Mouse (Mus musculus): ENCODE measurements around the gene Adprh. TPM values are rescaled to one million over a fixed set of nuclear protein-coding genes. Genes with fewer than 3 reads are reported as not detected.

The Adprh gene
- total and polyA plus RNA-seq, 2 experiments from 2014 or later: 47.0 to 131 TPM

GRCm38 (mm10) chr16:38467091-38467916, 14.8 kb upstream of the Adprh start:
- H3K36me3 ChIP-seq (ENCODE audit: insufficient read depth, low read length): no peaks in the 10 kb centered on the region
- no peak overlapping the region for H3K9ac ChIP-seq (replicated peaks; ENCODE audit: low read length)
- WGBS: 90% methylated on average over 13 of the region's 13 CpGs
- no peak for TF ChIP-seq CTCF (IDR thresholded peaks at IDR 0.05; ENCODE audit: low read depth)
- no peak overlapping the region for H3K27ac ChIP-seq
- no peak overlapping the region for H3K4me2 ChIP-seq (ENCODE audit: low read depth, low read length)
- H3K9me3 ChIP-seq (ENCODE audit: low read length): no peaks in the 10 kb centered on the region
- no peaks in the 10 kb centered on the region for H3K4me1 ChIP-seq (ENCODE audit: insufficient read depth, low read length)
- no peak overlapping the region for H3K4me3 ChIP-seq (ENCODE audit: low read length)
- no peak for ATAC-seq
- H3K27me3 ChIP-seq (ENCODE audit: insufficient read depth, low read length): no peaks in the 10 kb centered on the region
- DNase-seq (ENCODE audit: low spot score): no peak

DNA sequence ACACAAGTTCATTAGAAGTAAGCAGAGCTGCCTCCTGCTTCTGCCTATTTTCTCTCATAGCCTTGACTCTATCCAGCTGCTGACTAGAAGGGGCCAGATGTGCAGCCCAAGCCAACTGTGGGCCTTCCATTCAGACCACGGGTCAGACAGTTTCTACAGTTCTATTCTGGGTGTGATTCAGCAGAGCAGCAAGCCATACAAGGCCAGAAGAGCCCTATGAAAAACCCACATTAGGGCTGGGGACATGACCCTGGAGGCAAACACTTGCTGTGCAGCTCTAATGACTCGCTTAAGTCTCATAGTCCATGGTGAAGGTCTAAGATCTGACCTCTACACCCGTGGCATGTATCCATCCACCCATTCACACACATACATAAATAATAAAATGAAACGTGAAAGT, 13.6 kb upstream of the Adprh start:
- H3K27ac ChIP-seq: no peak overlapping the region
- no peaks in the 10 kb centered on the region for H3K27me3 ChIP-seq (ENCODE audit: insufficient read depth, low read length)
- no peak for TF ChIP-seq CTCF (IDR thresholded peaks at IDR 0.05; ENCODE audit: low read depth)
- no peaks in the 10 kb centered on the region for H3K9me3 ChIP-seq (ENCODE audit: low read length)
- H3K36me3 ChIP-seq (ENCODE audit: insufficient read depth, low read length): no peaks in the 10 kb centered on the region
- H3K4me3 ChIP-seq (ENCODE audit: low read length): no peak overlapping the region
- WGBS: 80% methylated on average over 4 of the region's 4 CpGs
- H3K4me2 ChIP-seq (ENCODE audit: low read depth, low read length): no peak overlapping the region
- no peak for DNase-seq (ENCODE audit: low spot score)
- ATAC-seq: no peak
- H3K9ac ChIP-seq (replicated peaks; ENCODE audit: low read length): no peak overlapping the region
- no peaks in the 10 kb centered on the region for H3K4me1 ChIP-seq (ENCODE audit: insufficient read depth, low read length)

DNA sequence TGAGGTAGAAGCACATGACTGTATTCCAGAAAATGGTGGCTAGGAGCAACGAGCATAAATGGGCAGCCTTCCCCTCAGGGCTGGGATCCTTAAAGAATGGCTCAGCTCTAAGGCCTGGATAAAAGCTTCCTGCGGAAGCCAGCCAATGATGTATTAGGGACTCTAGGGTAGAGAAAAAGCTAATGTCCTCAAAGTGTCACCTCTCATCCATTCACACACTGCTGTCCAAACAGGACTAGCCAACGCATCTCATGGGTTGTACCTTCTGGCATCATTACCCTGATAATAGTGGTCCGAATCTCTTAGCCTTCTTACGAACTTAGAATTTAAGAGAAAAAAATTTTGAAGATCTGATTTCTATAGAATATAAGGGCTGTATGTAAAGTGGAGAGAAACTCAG, 10.8 kb upstream of the Adprh start:
- no peak overlapping the region for H3K27ac ChIP-seq
- no peaks in the 10 kb centered on the region for H3K27me3 ChIP-seq (ENCODE audit: insufficient read depth, low read length)
- ATAC-seq (no peak), DNase-seq (ENCODE audit: low spot score) (no peak)
- H3K4me1 ChIP-seq (ENCODE audit: insufficient read depth, low read length): no peaks in the 10 kb centered on the region
- H3K4me2 ChIP-seq (ENCODE audit: low read depth, low read length): no peak overlapping the region
- H3K36me3 ChIP-seq (ENCODE audit: insufficient read depth, low read length): no peaks in the 10 kb centered on the region
- no peak overlapping the region for H3K9ac ChIP-seq (replicated peaks; ENCODE audit: low read length)
- no peak for TF ChIP-seq CTCF (IDR thresholded peaks at IDR 0.05; ENCODE audit: low read depth)
- WGBS: 90% methylated on average over 5 of the region's 5 CpGs
- no peaks in the 10 kb centered on the region for H3K9me3 ChIP-seq (ENCODE audit: low read length)
- no peak overlapping the region for H3K4me3 ChIP-seq (ENCODE audit: low read length)

DNA sequence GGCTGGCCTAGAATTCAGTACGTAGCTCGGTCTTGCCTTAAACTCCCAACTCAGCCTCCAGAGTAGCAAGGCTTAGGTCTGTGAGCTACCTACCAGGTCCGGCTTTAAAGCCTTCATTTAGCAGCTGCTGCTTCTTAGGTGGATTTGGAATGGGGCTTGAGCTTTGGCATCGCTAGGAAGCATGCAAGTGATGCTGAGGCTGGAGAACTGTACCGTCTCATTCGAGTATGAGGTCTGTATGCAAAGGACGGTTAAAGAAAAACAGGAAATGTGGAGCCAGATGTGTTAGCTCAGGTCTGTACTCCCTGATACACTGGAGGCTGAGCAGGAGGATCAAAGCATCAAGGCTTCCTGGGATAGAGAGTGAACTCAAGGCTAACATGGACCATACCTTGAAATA, 9.7 kb upstream of the Adprh start:
- Histone ChIP-seq H3K27ac (no peak overlapping the region), H3K4me3 (ENCODE audit: low read length) (no peak overlapping the region), H3K36me3 (ENCODE audit: insufficient read depth, low read length) (no peaks in the 10 kb centered on the region), H3K27me3 (ENCODE audit: insufficient read depth, low read length) (no peaks in the 10 kb centered on the region), H3K9me3 (ENCODE audit: low read length) (no peaks in the 10 kb centered on the region), H3K4me2 (ENCODE audit: low read depth, low read length) (no peak overlapping the region), H3K4me1 (ENCODE audit: insufficient read depth, low read length) (no peaks in the 10 kb centered on the region), H3K9ac (replicated peaks; ENCODE audit: low read length) (no peak overlapping the region)
- no peak for TF ChIP-seq CTCF (IDR thresholded peaks at IDR 0.05; ENCODE audit: low read depth)
- ATAC-seq: no peak
- DNase-seq (ENCODE audit: low spot score): no peak
- WGBS: 87% methylated on average over 7 of the region's 7 CpGs

DNA sequence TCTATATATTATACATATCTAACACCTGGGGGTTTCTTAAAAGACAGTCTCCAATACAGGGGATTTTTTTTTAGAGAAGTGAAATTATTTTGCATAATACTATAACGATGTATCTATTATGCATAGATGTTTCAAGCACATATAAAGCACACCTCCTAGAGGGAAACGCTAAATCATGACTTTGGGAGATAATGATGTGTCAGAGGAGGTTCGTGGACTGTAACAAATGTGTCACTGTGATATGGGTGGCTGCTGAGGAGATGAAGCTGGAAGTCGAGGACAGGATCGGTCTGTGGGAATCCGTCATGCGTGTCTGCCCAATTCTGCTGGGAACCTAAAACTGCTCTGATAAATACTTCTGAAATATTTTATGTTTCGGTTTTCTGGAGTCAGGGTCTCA, 9.2 kb upstream of the Adprh start:
- Histone ChIP-seq H3K9me3 (ENCODE audit: low read length) (no peaks in the 10 kb centered on the region), H3K4me2 (ENCODE audit: low read depth, low read length) (no peak overlapping the region), H3K9ac (replicated peaks; ENCODE audit: low read length) (no peak overlapping the region), H3K4me3 (ENCODE audit: low read length) (no peak overlapping the region), H3K27ac (no peak overlapping the region), H3K36me3 (ENCODE audit: insufficient read depth, low read length) (no peaks in the 10 kb centered on the region), H3K4me1 (ENCODE audit: insufficient read depth, low read length) (no peaks in the 10 kb centered on the region), H3K27me3 (ENCODE audit: insufficient read depth, low read length) (no peaks in the 10 kb centered on the region)
- TF ChIP-seq CTCF (IDR thresholded peaks at IDR 0.05; ENCODE audit: low read depth): no peak
- ATAC-seq (no peak), DNase-seq (ENCODE audit: low spot score) (no peak)
- WGBS: 77% methylated on average over 8 of the region's 8 CpGs

GRCm38 (mm10) chr16:38459990-38460389, 7.5 kb upstream of the Adprh start:
- DNase-seq (ENCODE audit: low spot score) (no peak), ATAC-seq (no peak)
- Histone ChIP-seq H3K9ac (replicated peaks; ENCODE audit: low read length) (no peak overlapping the region), H3K36me3 (ENCODE audit: insufficient read depth, low read length) (no peaks in the 10 kb centered on the region), H3K4me1 (ENCODE audit: insufficient read depth, low read length) (no peaks in the 10 kb centered on the region), H3K9me3 (ENCODE audit: low read length) (no peaks in the 10 kb centered on the region), H3K27me3 (ENCODE audit: insufficient read depth, low read length) (no peaks in the 10 kb centered on the region), H3K4me2 (ENCODE audit: low read depth, low read length) (no peak overlapping the region), H3K4me3 (ENCODE audit: low read length) (no peak overlapping the region), H3K27ac (no peak overlapping the region)
- TF ChIP-seq CTCF (IDR thresholded peaks at IDR 0.05; ENCODE audit: low read depth): no peak
- WGBS: 87% methylated on average over 4 of the region's 4 CpGs

DNA sequence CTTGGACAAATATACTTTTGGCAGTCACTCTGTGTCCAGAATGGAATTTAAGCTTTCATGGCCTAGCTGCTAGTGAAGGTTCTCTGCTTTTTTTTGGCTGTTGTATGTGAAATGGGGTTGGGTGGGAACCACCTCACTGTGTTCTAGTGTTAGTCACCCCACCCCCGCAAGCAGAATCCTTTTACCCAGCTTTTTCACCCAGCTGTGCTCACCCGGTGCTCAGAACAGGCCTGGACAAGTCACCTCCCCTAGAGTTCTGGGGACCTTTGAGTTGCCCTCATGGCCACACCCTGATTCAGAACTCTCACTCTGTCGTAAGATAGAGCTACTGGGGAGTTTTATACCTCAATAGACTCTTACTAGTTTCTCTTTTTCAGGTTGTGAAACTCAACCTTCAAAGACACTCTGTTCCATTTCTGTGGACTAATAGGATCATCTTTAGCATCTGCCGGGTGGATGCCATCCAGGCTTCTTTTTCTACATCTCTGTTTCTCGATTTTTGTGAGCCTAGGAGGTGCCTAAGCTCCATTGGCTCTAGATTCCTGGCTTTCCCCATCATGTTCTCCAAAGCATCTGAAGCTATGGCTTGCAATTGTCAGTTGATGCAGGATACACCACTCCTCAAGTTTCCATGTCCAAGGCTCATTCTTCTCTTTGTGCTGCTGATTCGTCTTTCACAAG, 6.2 kb upstream of the Adprh start:
- Histone ChIP-seq H3K36me3 (ENCODE audit: insufficient read depth, low read length) (no peaks in the 10 kb centered on the region), H3K9me3 (ENCODE audit: low read length) (no peaks in the 10 kb centered on the region), H3K27ac (no peak overlapping the region), H3K27me3 (ENCODE audit: insufficient read depth, low read length) (no peaks in the 10 kb centered on the region), H3K4me3 (ENCODE audit: low read length) (no peak overlapping the region), H3K4me1 (ENCODE audit: insufficient read depth, low read length) (no peaks in the 10 kb centered on the region), H3K4me2 (ENCODE audit: low read depth, low read length) (no peak overlapping the region), H3K9ac (replicated peaks; ENCODE audit: low read length) (no peak overlapping the region)
- ATAC-seq (no peak), DNase-seq (ENCODE audit: low spot score) (no peak)
- TF ChIP-seq CTCF (IDR thresholded peaks at IDR 0.05; ENCODE audit: low read depth): no peak
- 69% methylated on average over 6 of the region's 6 CpGs for WGBS

All from hindbrain, postnatal 0 days (tissue).